Mouse (Mus musculus) adrenal gland, postnatal 14 days (tissue): ENCODE data around the gene Inhbc. TPM values are rescaled to one million over a fixed set of nuclear protein-coding genes. Genes with fewer than 3 reads are reported as not detected.
"Not testable (repeated sequence)": the region's sequence is repeated elsewhere in the genome, so short reads cannot be mapped to it uniquely, and the experiment has no call there.

Experiments
- DNase-seq: peaks from one replicate; pipeline ENCODE4 v3.0.0; 2021; ENCODE audit warnings: mixed read lengths
- total RNA-seq: library from RNA; stranded (reverse); gene quantifications from 2 replicates; pipeline ENCODE4 v1.2.3, GENCODE M21; 2021

Inhbc gene
- total RNA-seq, 1 experiment from 2014 or later: 14.4 TPM

- peak; percentile 54 for DNase-seq
Measured at GRCm38 (mm10) chr10:127326017-127326801, 44.0 kb downstream of the Inhbc start.

DNA sequence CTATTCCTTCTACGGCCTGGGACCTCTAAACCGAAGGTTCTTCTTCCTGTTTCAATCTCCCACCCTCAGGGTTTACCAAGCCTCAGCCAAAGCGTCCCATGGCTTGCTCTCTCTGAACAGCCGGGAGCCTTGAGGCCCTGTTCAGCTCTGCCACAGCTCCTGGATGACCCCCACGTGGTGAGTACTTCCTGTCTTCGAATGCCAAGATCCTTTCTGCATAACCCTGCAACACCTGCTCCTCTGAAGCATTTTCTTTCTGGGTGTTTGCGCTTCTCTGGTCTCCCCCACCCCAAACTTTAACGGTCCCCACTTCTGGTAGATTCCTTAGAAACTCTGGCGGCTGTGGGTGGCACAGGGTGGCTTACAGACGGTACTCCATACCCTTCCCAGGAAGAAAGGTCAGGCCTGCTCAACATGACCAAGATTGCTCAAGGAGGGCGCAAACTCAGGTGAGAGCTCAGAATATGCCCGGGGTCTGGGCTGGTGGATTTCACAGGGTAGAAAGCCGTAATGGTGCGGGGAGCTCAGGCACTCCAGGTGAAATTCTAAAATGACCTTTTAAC, 44.7 kb downstream of the Inhbc start:
- DNase-seq: no peak

DNA sequence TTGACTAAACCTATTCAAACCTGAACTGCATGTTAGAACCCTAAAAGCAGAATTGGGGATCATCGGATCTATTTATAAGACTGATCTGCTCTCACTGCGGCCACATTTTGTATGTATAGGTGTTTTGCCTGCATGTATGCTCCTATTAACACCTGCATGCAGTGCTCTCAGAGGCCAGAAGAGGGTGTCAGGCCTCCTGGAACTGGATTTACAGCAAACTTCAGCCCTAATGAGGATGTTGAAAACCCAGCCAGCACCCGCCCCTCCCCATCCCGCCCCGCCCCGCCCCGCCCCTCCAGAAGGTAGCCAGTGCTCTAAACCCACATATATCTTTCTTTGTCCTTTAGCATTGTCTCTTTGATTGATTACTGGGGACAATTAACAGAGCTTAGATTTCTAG, 45.7 kb downstream of the Inhbc start:
- peak; percentile 62 for DNase-seq

DNA sequence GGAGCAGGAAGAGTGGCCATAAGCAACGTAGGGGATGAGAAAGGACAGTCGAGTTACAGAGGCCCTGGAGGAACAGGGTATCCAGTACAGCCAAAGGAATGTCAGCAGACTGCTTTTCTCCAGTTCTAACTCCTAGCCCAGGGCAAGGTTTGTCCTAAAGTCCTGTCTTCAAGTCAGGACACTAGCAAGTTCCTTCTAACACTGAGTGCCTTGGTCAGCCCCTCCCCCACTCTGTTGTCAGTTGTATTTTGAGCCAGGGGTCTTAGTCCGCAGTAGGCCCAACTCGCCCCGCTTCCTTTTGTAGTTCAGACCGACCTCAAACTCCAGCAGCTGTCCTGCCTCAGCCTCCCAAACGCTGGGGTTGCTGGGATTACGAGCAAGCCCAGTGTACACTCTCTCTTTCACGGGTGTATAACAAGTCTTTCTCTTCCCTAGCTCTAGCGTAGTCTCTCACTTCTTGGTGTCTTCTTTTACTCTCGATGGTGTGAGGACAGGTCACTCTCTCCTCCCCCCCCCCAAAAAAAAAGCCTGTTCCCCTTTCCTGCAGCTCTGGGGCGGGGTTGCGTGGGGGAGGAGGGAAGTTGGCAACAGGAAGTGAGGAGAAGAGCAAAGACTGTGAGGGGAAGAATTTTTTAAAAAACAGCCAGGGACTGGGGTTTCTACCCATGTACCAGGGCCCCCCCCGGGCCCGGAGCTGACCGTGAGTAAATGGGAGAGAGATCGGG, 46.9 kb downstream of the Inhbc start:
- no peak for DNase-seq

GRCm38 (mm10) chr10:127322669-127323068, 47.6 kb downstream of the Inhbc start:
- DNase-seq: no peak

GRCm38 (mm10) chr10:127322178-127322577, 48.1 kb downstream of the Inhbc start:
- DNase-seq: no peak

DNA sequence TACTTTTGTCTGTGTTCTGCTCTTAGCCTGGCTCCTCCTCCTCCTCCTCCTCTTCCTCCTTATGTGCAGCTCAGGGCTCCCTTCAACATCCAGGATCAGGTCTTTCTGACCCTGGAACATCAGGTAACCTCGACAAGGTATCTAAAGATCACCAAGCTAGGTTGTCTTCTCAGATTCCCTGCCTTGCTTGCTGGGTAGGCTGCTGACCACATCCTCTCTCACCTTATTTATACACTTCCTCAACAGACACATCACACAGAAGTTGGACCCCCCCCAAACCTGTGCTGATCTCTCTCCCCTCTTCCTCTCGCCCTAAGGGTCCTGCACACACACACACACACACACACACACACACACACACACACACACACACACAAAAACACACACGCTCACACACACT, 48.6 kb downstream of the Inhbc start, which contains the start of gene Arhgap9:
Gene Arhgap9, plus strand, starts transcription at position 344 of the 400 bp plus-strand sequence.
- no peak for DNase-seq

DNA sequence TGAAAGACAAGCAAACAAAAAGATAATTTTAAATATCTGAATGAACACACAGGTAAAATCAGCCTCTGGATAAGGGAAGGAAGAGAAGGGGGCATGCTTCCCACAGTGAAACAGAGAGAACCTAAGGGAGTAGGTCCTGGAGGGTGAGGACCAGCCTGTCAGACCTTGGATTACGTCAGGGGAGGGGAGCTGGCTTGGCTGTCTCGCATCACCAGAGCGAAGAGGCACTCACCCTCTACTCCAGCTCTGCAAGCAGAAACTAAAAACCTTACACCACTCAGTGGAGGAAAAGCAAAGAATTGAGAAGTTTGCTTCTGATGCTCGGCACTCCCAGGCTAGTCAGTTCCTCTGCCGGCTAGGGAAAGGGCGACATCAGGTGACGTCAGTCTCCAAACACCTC, 50.3 kb downstream of the Inhbc start:
- DNase-seq: no peak

DNA sequence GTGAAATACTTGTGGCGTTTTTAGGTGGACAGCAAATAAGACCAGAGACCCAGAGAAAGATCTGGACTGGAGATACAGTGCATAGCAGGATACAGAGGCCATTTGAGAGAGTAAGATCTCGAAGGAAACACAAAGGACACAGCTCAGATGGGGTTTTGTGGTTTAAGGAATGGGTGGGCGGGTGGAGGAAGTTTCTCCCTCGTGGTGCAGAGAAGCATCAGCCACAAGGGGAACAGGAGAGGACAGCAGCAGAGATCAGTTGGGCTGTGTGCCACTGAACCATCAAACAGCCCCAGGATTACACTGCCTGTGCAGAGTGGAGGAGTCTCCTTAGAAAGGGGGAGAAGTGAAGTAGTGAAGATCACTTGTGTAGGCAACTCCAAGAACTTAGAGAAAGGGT, 52.2 kb downstream of the Inhbc start:
- DNase-seq: no peak

- DNase-seq: no peak
Measured at GRCm38 (mm10) chr10:127317277-127317676, 53.0 kb downstream of the Inhbc start.

DNA sequence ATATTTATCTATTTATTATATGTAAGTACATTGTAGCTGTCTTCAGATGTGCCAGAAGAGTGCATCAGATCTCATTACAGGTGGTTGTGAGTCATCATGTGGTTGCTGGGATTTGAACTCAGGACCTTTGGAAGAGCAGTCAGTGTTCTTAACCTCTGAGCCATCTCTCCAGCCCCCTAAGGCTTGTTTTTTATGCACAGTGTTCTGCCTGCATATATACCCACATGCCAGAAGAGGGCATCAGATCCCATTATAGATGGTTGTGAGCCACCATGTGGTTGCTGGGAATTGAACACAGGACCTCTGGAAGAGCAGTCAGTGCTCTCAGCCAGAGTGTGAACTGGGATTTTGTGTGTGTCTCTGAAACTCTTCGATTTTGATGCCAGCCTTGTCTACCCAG, 55.3 kb downstream of the Inhbc start:
- not testable (repeated sequence) for DNase-seq

- peak; percentile 36 for DNase-seq
Measured at GRCm38 (mm10) chr10:127313516-127313915, 56.7 kb downstream of the Inhbc start.

DNA sequence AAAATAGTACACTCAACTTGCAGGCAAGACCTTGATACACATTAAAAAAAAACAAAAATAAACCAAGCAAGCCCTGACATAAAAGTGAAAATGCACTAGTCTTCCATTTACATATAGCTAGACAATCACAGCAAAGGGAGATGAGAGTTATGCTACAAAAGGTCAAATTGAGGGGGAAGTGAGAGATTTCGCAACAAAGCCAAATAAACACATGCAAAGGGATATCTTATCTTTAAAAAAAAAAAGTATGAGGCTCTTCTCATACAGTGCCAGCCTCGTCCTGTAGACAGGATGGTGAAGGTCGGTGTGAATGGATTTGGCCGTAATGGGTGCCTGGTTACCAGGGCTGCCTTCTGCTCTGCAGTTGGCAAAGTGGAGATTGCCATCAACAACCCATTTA, 57.4 kb downstream of the Inhbc start:
- DNase-seq: no peak

GRCm38 (mm10) chr10:127312356-127312676, 57.9 kb downstream of the Inhbc start:
- peak; percentile 87 for DNase-seq

DNA sequence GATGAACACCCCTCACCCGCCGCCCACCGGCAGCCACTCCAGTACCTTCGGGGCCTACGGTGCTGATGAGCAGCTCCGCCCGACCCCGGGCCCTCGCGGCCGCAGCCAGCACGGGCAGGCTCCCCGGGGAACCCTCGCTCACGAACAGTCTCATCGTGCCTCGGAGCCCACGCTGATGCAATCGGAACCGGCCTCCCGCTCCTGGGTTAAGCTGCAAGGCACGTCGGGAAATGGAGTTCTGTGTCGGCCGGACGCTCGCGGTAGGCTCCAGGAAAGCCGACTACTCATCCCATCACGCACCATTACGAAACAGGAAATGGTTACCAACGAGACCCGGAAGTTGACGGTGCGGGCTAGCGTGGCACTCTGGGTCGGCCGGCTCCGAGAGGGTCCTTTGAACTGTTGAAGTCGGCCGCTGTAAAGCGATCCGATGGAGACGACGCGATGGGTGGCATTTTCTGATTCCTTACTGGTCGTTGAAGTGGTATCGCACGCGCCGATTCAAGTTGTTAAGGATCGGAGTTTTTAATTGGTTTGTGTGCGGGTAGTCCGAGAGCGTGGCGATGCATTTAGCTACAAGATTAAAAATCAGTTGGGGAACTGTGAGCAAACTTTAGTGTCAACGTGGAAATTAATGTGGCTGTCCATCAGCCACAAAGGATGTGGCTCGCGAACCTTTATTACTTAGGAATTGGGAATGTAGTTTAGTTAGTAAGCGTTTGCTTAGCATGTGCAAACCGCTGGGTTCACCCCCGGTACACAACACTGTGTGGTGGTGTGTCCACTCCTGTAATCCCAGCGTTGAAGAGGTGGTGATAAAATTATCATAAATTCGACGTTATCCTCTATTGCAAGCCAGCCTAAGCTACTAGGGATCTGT, 58.5 kb downstream of the Inhbc start, which contains the start of gene Mars:
Gene Mars, minus strand, starts transcription at position 311 of the 880 bp plus-strand sequence.
- peak; percentile 97 for DNase-seq

DNA sequence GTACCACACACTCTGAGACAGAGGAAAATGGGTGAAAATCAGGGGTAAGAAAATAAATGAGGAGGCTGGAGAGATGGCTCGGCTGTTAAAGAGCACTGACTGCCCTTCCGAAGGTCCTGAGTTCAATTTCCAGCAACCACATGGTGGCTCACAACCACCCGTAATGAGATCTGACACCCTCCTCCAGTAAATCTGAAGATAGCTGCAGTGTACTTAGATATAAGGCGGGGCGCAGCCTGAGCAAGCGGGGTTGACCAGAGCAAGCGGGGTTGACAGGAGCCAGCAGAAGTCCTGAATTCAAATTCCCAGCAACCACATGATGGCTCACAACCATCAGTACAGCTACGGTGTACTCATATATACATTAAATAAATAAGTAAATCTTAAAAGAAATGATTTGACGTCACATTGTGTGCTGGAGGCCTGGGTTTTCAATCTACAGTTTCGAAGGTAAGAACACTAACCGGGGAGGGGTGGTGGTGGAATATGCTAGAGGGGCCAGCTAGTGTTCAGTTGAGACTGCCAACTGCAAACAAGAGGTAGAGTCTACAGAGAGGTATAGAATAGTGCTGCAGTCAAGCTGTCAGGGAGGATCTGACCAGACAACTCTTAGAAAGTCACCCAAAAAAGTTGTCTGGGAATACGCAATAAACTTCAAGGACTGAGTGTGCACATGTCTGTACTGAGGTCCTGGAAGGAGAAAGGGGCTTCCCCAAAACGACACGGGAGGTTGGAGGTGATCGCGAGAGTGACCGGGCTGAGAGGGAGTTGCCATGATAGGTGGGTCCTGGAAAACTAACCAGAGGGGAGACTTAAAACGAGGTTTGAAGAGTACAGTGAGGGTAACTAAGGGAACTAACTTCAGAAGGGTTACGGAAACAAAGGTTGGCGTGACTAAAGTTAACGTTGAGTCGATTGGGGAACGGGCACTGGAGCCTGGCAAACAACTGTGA, 59.4 kb downstream of the Inhbc start:
- peak; percentile 79 for DNase-seq

DNA sequence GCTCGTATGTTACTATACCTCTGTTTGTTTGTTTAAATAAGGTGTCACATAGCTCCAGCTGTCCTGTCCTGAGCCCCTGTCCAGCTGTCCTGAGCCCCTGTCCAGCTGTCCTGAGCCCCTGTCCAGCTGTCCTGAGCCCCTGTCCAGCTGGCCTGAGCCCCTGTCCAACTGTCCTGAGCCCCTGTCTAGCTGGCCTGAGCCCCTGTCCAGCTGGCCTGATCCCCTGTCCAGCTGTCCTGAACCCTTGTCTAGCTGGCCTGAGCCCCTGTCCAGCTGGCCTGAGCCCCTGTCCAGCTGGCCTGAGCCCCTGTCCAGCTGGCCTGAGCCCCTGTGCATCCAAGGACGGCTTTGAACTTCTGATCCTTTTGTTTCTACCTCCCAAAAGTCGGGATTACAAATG, 61.1 kb downstream of the Inhbc start:
- not testable (repeated sequence) for DNase-seq
